Mouse (Mus musculus): ENCODE results near the gene Gm11096. TPM values are rescaled to one million over a fixed set of nuclear protein-coding genes. Genes with fewer than 3 reads are reported as not detected.

Gene Gm11096
- not detected for total RNA-seq (2021)
- long read RNA-seq, experiment 1 = 0 reads
- long read RNA-seq, experiment 2 = 0 reads

DNA sequence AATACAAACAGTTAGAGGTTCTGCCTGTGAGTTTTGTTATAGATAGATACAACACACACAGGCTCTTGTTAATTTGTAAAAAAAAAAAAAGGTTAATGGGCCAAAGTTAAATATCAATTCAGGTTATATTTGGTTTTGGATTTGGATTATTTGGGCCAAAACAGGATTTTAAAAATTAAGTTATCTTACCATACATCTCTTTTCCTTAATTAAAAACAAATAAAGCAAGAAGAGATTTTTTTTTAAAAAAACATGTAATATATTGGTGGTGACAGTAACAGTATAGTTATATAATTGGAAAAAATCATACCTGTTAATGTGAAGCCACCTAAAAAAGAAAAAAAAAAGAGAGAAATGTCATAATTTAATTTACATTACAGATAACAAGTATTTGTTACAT, at the start of gene Gm11096:
TSS of gene Gm11096 (plus strand) at position 301 of the 400 bp plus-strand sequence.
- H3K27ac ChIP-seq = no peak within 1 kb of the TSS
- no peak for DNase-seq (ENCODE audit: extremely low spot score in 1 of 2, low spot score in 2 of 2)
- intact Hi-C loops (cut with DNase I) = no loop called here
- no peak for TF ChIP-seq CTCF (IDR thresholded peaks at IDR 0.05)
- H3K4me3 ChIP-seq = no peak within 1 kb of the TSS

DNA sequence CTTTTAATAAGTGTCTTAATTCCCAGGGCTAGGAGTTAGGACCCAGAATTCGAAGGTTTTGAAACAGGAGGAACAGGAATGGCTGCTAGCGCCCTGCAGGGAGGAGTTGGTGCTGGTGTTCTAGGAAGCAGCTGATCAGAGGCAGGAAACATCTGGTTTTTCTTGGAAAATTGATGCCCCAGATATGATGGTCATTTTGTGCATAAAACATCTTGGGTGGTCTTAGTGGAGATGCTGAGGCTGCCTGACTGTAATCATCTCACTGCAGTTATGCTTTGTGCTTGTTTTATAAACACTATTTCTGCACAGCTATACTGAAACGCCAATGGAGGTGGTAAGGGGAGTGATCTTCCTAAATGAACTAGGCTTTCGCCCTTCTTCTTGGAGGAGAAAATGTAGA, 48.5 kb upstream of the Gm11096 start:
- no peak for DNase-seq (ENCODE audit: extremely low spot score in 1 of 2, low spot score in 2 of 2)
- Histone ChIP-seq H3K27ac (no peak overlapping the region), H3K4me3 (no peak overlapping the region)
- intact Hi-C loops (cut with DNase I) = no loop called here
- TF ChIP-seq CTCF (IDR thresholded peaks at IDR 0.05) = no peak

DNA sequence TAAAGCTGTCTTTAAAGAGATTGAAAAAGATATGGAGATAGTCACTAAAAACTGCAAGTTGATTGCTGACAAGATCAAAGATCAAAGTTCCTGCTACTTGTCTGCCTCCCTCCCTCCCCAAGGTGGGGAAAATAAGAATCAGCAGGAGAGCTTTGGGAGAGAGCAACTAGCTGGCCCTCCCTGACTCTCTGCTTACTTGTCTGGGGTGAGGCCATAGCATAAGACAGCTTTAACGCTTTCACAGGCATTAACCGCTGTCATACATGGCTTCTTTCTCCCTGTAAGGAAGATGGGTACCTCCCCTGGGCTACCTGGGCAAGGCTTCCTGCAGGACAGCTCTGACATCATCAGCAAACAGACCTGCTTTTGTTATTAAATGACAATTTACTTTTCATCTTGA, 47.4 kb upstream of the Gm11096 start:
- intact Hi-C loops (cut with DNase I) = no loop called here
- DNase-seq (ENCODE audit: extremely low spot score in 1 of 2, low spot score in 2 of 2) = no peak
- no peak overlapping the region for H3K4me3 ChIP-seq
- TF ChIP-seq CTCF (IDR thresholded peaks at IDR 0.05) = no peak
- H3K27ac ChIP-seq = no peak overlapping the region

DNA sequence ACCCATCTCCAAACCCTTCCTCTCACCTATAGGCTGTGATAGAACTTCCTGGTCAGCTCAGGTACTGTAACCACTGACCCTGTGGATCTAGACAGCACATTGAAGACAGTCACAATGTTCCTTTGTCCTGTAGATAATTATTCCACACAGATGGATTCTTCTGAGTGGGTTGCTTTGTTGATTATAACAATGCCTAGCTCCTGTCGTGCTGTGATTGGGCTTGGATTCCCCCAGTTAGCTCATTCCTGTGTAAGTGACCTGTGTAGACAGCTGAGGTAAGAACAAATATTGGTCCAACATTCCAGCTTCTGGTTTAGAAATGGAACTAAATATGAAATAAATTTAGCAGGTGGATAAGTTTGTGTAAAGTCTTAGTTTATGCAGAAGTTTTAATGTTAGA, 44.1 kb upstream of the Gm11096 start:
- no peak for TF ChIP-seq CTCF (IDR thresholded peaks at IDR 0.05)
- intact Hi-C loops (cut with DNase I) = no loop called here
- DNase-seq (ENCODE audit: extremely low spot score in 1 of 2, low spot score in 2 of 2) = no peak
- Histone ChIP-seq H3K4me3 (no peak overlapping the region), H3K27ac (no peak overlapping the region)

DNA sequence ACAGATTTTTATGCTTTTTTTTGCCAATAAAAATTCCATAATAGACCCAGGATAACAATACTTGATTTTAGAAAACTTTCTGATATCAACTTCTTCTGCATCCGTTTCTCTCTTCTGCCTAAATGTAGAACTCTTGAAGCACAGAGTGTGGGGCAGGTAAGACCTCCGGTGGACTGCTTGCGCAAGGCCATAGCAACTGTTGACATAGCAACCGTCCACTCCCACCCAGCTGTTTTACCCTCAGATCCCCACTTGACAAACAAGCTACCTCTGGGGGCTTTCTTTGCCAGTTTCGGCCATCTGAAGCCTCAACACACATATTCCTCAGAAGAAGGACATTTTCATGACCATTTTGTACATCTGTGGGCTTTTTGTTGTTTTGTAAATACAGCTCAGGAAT, 41.2 kb upstream of the Gm11096 start:
- intact Hi-C loops (cut with DNase I) = no loop called here
- Histone ChIP-seq H3K4me3 (no peak overlapping the region), H3K27ac (no peak overlapping the region)
- no peak for DNase-seq (ENCODE audit: extremely low spot score in 1 of 2, low spot score in 2 of 2)
- TF ChIP-seq CTCF (IDR thresholded peaks at IDR 0.05) = no peak

DNA sequence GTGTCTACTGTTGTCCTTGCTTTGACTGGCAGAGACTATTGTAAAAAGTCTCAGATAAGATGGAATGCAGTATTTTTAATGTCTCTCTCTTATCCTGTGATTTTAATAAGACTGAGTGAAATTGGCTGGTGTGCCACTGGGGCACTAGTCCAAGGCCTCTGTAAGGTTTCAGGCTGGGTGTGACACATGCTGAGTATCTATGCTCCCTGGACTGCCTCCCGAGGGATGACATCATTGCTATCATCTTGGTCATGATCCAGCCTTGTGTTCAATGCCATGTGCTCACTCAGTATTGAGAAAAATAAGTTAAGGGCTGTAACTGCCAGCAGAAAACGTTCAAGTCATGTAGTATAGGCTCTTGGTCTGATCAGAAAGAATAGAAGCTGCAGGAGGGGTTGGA, 38.9 kb upstream of the Gm11096 start:
- Histone ChIP-seq H3K4me3 (no peak overlapping the region), H3K27ac (no peak overlapping the region)
- no peak for TF ChIP-seq CTCF (IDR thresholded peaks at IDR 0.05)
- peak in 1 of 2 experiments; percentile 33 for DNase-seq (ENCODE audit: extremely low spot score in 1 of 2, low spot score in 2 of 2)
- intact Hi-C loops (cut with DNase I) = no loop called here

DNA sequence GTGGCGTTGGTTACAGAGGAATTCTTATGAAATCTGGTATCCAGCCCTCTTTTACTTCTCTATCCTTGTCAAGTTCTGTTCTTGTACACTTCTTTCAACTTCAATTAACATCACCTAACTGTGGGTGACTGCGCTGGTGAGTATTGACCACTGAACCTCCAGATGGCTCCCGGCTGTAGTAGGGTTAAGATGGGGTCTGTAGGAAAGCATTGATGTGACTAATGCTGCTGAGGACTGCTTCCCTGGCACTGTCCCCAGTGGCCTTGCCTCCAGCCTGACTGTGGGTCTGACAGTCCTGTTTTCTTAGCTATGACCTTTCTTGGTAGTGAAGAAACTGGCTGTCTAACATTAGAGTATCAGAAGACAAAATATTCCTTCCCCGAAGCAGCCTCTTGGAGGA, 38.4 kb upstream of the Gm11096 start:
- Histone ChIP-seq H3K27ac (no peak overlapping the region; the same call in 1 of the 2 replicates), H3K4me3 (no peak overlapping the region)
- no peak for TF ChIP-seq CTCF (IDR thresholded peaks at IDR 0.05)
- intact Hi-C loops (cut with DNase I) = no loop called here
- no peak for DNase-seq (ENCODE audit: extremely low spot score in 1 of 2, low spot score in 2 of 2)

DNA sequence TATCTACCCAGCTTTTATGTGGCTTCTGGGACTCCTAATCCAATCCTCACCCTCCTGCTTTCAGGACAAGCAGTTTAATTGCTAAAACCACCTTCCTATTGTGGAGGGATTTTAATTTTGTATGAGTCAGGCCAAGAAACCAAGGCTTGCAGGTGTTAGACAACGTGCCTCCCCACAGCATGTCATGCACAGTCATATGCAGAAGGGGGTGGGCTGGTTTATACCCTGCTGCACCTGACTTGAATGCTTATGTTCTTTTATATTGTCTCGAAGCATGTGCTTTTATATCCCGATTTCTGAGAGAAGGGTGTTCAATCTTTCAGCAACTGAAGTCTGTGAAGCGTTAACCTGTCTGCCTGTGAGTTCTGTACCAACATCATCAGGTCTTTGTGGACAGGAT, 37.3 kb upstream of the Gm11096 start:
- TF ChIP-seq CTCF (IDR thresholded peaks at IDR 0.05) = no peak
- no peak overlapping the region; the same call in 1 of the 2 replicates for H3K27ac ChIP-seq
- no peak for DNase-seq (ENCODE audit: extremely low spot score in 1 of 2, low spot score in 2 of 2)
- H3K4me3 ChIP-seq = no peak overlapping the region
- intact Hi-C loops (cut with DNase I) = no loop called here

DNA sequence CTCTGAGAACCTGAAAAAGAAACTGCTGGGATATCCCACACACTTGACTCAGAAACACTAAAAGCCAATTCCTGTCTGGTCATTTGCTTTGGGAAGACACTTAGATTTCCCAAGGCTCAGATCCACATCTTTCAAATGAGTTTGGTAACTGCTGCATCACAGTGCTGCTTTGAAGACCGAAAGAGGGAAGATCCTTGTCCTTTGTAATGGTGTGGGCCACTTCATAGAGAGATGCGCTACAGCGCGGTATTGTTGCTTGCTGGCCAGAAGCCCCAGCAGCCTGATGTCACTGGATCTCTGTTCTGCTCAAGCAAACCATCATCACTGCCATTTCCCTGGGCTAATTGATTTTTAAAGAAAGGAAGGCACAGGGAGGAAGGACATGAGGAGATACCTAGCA, 28.8 kb upstream of the Gm11096 start:
- intact Hi-C loops (cut with DNase I) = no loop called here

DNA sequence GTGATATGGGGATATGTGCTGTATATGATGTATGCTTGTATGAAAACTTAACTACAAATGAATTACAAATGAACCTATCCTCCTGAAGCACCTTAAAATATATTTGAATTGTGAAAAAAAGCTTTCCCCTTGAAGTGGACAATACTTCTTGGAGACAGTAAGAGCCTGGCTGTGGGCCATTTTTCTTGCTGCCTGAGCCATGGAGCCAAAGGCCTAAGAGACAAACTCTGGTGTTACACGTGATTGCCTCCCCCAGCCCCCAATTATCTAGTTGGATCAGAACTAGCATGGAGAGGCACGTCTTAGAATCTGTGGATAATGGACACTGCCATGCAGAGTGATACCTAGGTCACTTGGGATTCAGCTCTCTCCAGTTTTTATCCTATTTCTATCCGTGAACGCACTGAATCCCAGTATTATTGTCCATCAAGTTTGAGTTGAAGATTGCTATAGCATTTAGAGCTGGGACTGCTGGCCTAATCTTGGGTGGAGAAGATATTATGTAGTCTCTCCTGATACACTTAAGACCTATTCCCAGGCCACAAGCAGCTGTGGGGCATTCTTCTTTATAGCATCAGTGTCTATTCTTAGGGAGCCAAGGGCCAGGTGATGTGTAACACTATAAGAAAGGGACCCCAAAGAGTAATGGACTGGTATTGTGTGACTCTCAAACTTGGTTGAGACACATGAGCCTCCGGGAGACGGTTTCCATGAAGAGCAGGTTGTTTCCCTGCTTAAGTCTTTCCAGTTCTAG, 25.0 kb upstream of the Gm11096 start:
- intact Hi-C loops (cut with DNase I) = no loop called here
- no peak for DNase-seq (ENCODE audit: extremely low spot score in 1 of 2, low spot score in 2 of 2)
- Histone ChIP-seq H3K4me3 (no peak overlapping the region), H3K27ac (no peak overlapping the region)
- TF ChIP-seq CTCF (IDR thresholded peaks at IDR 0.05) = no peak

More for the DNA sequence above, 28.8 kb upstream of the Gm11096 start:
- DNase-seq (ENCODE audit: extremely low spot score in 1 of 2, low spot score in 2 of 2) = no peak
- no peak for TF ChIP-seq CTCF (IDR thresholded peaks at IDR 0.05)
- no peak overlapping the region for H3K27ac ChIP-seq
- no peak overlapping the region for H3K4me3 ChIP-seq

DNA sequence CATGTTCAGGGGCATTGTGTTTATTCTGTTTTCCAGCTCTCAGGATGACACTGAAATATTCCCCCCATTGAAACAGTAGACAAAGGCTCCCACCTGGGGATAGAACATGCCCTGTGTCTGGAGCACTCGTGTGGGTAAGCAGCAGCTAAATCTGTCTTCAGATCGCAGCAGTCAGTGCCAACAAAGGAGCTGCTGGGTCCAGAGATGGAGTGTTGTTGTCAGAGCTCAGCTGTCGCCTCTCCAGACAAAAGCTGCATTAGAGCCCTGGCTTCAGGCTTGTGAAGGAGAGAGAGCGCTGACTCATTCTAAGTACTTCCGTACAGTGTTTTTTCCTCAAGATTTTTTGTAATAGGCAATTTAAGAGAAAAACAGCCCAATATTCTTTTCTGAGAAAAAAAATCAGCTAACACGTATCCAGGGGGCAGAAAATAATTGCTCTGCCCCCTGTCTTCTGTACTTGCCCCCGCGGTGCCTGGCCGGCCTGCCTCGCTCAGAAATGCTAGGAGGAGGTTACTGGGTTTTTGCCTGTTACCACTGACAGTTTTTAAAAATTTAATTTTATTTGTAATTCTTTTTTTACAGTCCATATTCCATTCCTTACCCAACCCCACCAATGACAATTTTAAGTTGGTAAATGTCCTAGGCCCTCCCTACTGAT, 21.6 kb upstream of the Gm11096 start:
- no peak overlapping the region for H3K4me3 ChIP-seq
- peak overlapping the region; percentile 57; the same call in 1 of the 2 replicates for H3K27ac ChIP-seq
- no peak; the same call in 1 of the 2 replicates for TF ChIP-seq CTCF (IDR thresholded peaks at IDR 0.05)
- peak in 1 of 2 experiments; percentile 35 for DNase-seq (ENCODE audit: extremely low spot score in 1 of 2, low spot score in 2 of 2)
- intact Hi-C loops (cut with DNase I) = no loop called here

DNA sequence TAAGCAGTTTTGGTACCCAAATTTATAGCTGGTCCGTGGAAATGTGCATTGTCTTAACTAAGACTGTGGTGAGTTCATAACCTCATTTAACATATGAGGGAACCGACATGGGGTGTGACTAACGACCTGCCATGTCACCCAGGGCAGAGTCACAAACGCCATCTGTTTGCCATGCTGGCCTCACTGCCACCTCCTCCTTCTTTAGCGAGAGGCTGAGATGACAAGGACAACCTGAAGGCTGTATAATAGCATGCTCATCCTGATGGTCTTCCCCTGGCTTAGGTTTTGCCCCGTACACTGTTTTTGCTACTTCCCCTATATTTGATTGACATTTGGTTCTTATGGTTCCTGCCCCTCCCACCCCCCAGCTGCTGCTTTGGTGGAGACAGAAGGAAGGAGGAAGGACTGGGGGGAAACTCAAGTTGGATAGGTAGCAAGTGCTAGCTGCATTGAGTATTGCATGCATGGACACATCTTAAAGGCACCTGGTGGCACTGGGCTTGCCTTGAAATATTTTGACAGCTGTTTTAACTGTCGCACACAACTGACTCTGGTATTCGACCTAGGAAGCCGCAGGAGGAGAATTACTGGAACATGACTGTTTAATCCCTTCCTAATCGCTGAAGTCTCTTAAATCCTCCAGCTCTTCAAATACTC, 17.2 kb upstream of the Gm11096 start:
- no peak for DNase-seq (ENCODE audit: extremely low spot score in 1 of 2, low spot score in 2 of 2)
- TF ChIP-seq CTCF (IDR thresholded peaks at IDR 0.05) = no peak
- no peak overlapping the region for H3K4me3 ChIP-seq
- intact Hi-C loops (cut with DNase I) = no loop called here
- H3K27ac ChIP-seq = no peak overlapping the region

Measured in left cerebral cortex, adult 2 months (tissue).